9 mouse cellular contexts compared by ENCODE assay signal in genomic region chr8:125898899-125899298, GRCm38 (mm10). TPM values are rescaled to one million over a fixed set of nuclear protein-coding genes. Genes with fewer than 3 reads are reported as not detected.
DNase-seq lines count a peak whose midpoint lies in the region; ATAC-seq lines count a peak whose summit lies in the region.
"Had no signal": no experiment of that assay in that cellular context is flagged by ENCODE, and none has a peak within 500 bp of the region (broad histone marks: within the 10 kb centered on the region; RNA-seq: fewer than 3 reads in every experiment).

No protein-coding gene starts in this region.

- 0% methylated on average over 6 of the region's 6 CpGs for WGBS in forebrain, embryonic 13.5 days
- WGBS in midbrain, embryonic 11.5 days, result 2% methylated on average over 6 of the region's 6 CpGs

- no peaks in the 10 kb centered on the region for H3K9me3 ChIP-seq in forebrain, embryonic 13.5 days (replicated peaks)
- no peaks in the 10 kb centered on the region for H3K9me3 ChIP-seq in midbrain, embryonic 11.5 days (ENCODE audit: control insufficient read depth, low read length)

- peak; percentile 23 for DNase-seq in gastrocnemius, adult 18-20 months (ENCODE audit: low spot score)
- no peak for DNase-seq in gastrocnemius, adult 8-10 months (ENCODE audit: low spot score in 2 of 2)
- peak; percentile 34 to 42 for DNase-seq in B cell, adult 2 months
- peak; percentile 39 for DNase-seq in c-Kit-positive CD71-positive TER-119-negative erythroid progenitor cells, embryonic 14.5 days (ENCODE audit: low read depth)
- DNase-seq in kidney, postnatal 4 days, result peak; percentile 80
- peak; percentile 97 for DNase-seq in midbrain, embryonic 11.5 days (ENCODE audit: low spot score, missing footprints)
- DNase-seq in telencephalon, adult 2 months (ENCODE audit: low read depth, low spot score), result peak; percentile 77

- 0 out of 2 replicates have a peak overlapping the region, but pooled peaks have one; percentile 80 for H3K9ac ChIP-seq in forebrain, embryonic 13.5 days
- no peak overlapping the region for H3K9ac ChIP-seq in midbrain, embryonic 11.5 days (ENCODE audit: low read length)

- 0 out of 2 replicates have a peak overlapping the region, but pooled peaks have one; percentile 59 for H3K4me3 ChIP-seq in forebrain, embryonic 13.5 days
- no peak overlapping the region for H3K4me3 ChIP-seq in midbrain, embryonic 11.5 days (ENCODE audit: low read depth, low read length)
- H3K4me3 ChIP-seq: myocyte had no signal

- 0 out of 2 replicates have a peak, but pooled peaks have one; percentile 34 for ATAC-seq in forebrain, embryonic 13.5 days
- ATAC-seq in midbrain, embryonic 11.5 days (ENCODE audit: low FRiP score), result no peak

- H3K27me3 ChIP-seq in forebrain, embryonic 13.5 days, result peaks cover 28% of the 10 kb centered on the region
- peaks cover 12% of the 10 kb centered on the region for H3K27me3 ChIP-seq in midbrain, embryonic 11.5 days (ENCODE audit: control insufficient read depth, insufficient read depth, low read length)

- H3K36me3 ChIP-seq in forebrain, embryonic 13.5 days (ENCODE audit: poor library complexity, severe bottlenecking), result no peaks in the 10 kb centered on the region
- no peaks in the 10 kb centered on the region for H3K36me3 ChIP-seq in midbrain, embryonic 11.5 days (ENCODE audit: control insufficient read depth, insufficient read depth, low read length)

- H3K4me2 ChIP-seq in forebrain, embryonic 13.5 days, result peak overlapping the region; percentile 86
- no peak overlapping the region for H3K4me2 ChIP-seq in midbrain, embryonic 11.5 days

- H3K4me1 ChIP-seq in forebrain, embryonic 13.5 days, result peaks cover 12% of the 10 kb centered on the region
- no peaks in the 10 kb centered on the region for H3K4me1 ChIP-seq in midbrain, embryonic 11.5 days (ENCODE audit: control insufficient read depth, insufficient read depth, low read length)

- H3K27ac ChIP-seq in forebrain, embryonic 13.5 days, result 0 out of 2 replicates have a peak overlapping the region, but pooled peaks have one; percentile 25
- H3K27ac ChIP-seq in midbrain, embryonic 11.5 days (ENCODE audit: low read depth, low read length), result no peak overlapping the region

RNA-seq across cellular contexts. Expression of gene Pcnx2, which starts 0.8 kb away (rescaled TPM):
- total RNA-seq in gastrocnemius, adult 18-20 months (2021), result under 1 TPM; 0.21 to 0.48 TPM
- total RNA-seq in gastrocnemius, adult 8-10 months (2022), result under 1 TPM; 0.24 to 0.51 (median 0.38) TPM
- polyA plus RNA-seq in forebrain, embryonic 13.5 days (2015; fragmentation: Nextera tagmentation; extraction: Ambion mirVana), result 2.1 and 2.5 TPM in 2 replicates
- polyA plus RNA-seq in midbrain, embryonic 11.5 days (2014; fragmentation: Nextera tagmentation; extraction: Ambion mirVana), result 0.40 and 0.74 TPM in 2 replicates

RNA-seq across cellular contexts. Expression of gene Map3k21, which starts 11.4 kb away (rescaled TPM):
- under 1 TPM; 0.05 to 0.26 TPM for total RNA-seq in gastrocnemius, adult 18-20 months (2021)
- total RNA-seq in gastrocnemius, adult 8-10 months (2022), result under 1 TPM; 0.05 to 0.20 (median 0.08) TPM
- polyA plus RNA-seq in forebrain, embryonic 13.5 days (2015; fragmentation: Nextera tagmentation; extraction: Ambion mirVana), result 0.08 and 0.10 TPM in 2 replicates
- polyA plus RNA-seq in midbrain, embryonic 11.5 days (2014; fragmentation: Nextera tagmentation; extraction: Ambion mirVana), result 0.03 and 0.11 TPM in 2 replicates
- polyA plus RNA-seq: myocyte had no signal

Comparison
In these comparisons a context has a peak if more than half of its experiments do, and no peak if none do; other contexts are left out.
1. DNase-seq: peak in gastrocnemius, adult 18-20 months (single experiment), B cell, adult 2 months (2 of 2), c-Kit-positive CD71-positive TER-119-negative erythroid progenitor cells, embryonic 14.5 days (single experiment), kidney, postnatal 4 days (2 of 2), midbrain, embryonic 11.5 days (single experiment) and telencephalon, adult 2 months (single experiment); none in gastrocnemius, adult 8-10 months (0 of 2).